Mouse (Mus musculus): ENCODE measurements around the gene Tmem151b. TPM values are rescaled to one million over a fixed set of nuclear protein-coding genes. Genes with fewer than 3 reads are reported as not detected.

Gene Tmem151b
- polyA plus RNA-seq, 1 experiment from 2014 or later = 32.5 TPM

DNA sequence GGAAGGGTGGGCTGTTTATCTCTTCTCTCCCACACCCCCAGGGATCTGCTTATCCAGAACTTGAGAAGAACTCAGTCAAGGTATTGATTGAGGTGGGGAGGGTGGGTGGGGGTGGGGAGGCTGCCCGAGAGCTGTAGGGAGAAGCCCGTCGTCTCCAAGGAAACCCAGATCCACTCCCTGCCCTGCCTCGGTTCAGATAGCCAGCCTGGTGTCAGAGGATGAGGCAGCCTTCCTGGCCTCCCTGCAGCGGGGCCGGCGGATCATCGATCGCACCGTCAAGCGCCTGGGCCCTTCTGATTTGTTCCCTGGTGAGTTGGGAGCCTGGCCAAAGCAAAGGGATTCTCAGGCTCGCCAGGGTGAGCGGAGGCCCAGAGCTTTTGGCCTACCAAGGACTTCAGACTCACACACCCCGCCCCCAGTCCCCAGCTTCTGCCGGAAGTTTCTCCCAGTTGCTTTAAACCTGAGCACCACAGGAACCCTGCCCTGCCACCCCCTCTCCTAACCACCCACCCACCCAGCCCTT is 34.2 kb downstream of the Tmem151b start:
- WGBS = 44% methylated on average over 15 of the region's 15 CpGs
- Histone ChIP-seq H3K4me1 (ENCODE audit: control insufficient read depth, insufficient read depth, low read length) (no peaks in the 10 kb centered on the region), H3K4me2 (ENCODE audit: low read length) (no peak overlapping the region), H3K4me3 (ENCODE audit: low read depth, low read length) (no peak overlapping the region), H3K27ac (ENCODE audit: low read length) (no peak overlapping the region), H3K36me3 (ENCODE audit: control insufficient read depth, insufficient read depth, low read length) (no peaks in the 10 kb centered on the region), H3K9ac (ENCODE audit: low read depth, low read length) (no peak overlapping the region), H3K9me3 (replicated peaks; ENCODE audit: control insufficient read depth, low read length, poor library complexity, severe bottlenecking) (no peaks in the 10 kb centered on the region), H3K27me3 (ENCODE audit: control insufficient read depth, insufficient read depth, low read depth, low read length) (no peaks in the 10 kb centered on the region)
- ATAC-seq = no peak

- 0 out of 2 replicates have a peak, but pooled peaks cover 5% of the 10 kb centered on the region for H3K36me3 ChIP-seq (ENCODE audit: control insufficient read depth, insufficient read depth, low read length)
- H3K27ac ChIP-seq (ENCODE audit: low read length) = no peak overlapping the region
- H3K27me3 ChIP-seq (ENCODE audit: control insufficient read depth, insufficient read depth, low read depth, low read length) = no peaks in the 10 kb centered on the region
- H3K4me2 ChIP-seq (ENCODE audit: low read length) = no peak overlapping the region
- no peaks in the 10 kb centered on the region for H3K9me3 ChIP-seq (replicated peaks; ENCODE audit: control insufficient read depth, low read length, poor library complexity, severe bottlenecking)
- 92% methylated on average over 4 of the region's 4 CpGs for WGBS
- H3K4me1 ChIP-seq (ENCODE audit: control insufficient read depth, insufficient read depth, low read length) = peaks cover 2% of the 10 kb centered on the region; the same call in 1 of the 2 replicates
- no peak overlapping the region for H3K9ac ChIP-seq (ENCODE audit: low read depth, low read length)
- no peak for ATAC-seq
- H3K4me3 ChIP-seq (ENCODE audit: low read depth, low read length) = no peak overlapping the region
Observed at GRCm38 (mm10) chr17:45511757-45512156, 37.7 kb downstream of the Tmem151b start.

GRCm38 (mm10) chr17:45510871-45511270 is 38.6 kb downstream of the Tmem151b start:
- no peak overlapping the region for H3K9ac ChIP-seq (ENCODE audit: low read depth, low read length)
- 91% methylated on average over 4 of the region's 4 CpGs for WGBS
- ATAC-seq = no peak

DNA sequence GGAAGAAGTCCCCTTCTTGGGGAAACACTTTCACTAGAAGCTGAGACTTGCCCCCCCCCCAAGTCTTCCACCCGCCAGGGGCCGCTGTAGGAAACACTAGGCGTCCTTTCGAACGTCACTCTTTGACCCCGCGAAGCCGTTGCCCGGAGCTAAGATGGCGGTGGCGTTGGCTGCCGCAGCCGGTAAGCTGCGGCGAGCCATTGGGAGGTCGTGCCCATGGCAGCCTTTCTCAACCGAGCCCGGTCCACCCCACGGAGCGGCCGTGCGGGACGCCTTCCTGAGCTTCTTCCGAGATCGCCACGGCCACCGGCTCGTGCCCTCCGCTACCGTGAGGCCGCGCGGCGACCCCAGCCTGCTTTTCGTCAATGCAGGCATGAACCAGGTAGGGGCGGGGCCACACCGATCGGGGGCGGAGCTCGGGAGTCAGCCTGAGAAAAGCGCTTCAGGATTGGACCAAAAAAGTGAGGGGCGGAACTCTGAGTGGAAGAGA is 42.7 kb downstream of the Tmem151b start, which contains the start of gene Aars2:
TSS of gene Aars2 (plus strand) at position 142 of the 490 bp plus-strand sequence.
- Histone ChIP-seq H3K4me3 (ENCODE audit: low read depth, low read length) (peak within 1 kb of the TSS; percentile 83), H3K9ac (ENCODE audit: low read depth, low read length) (peak within 1 kb of the TSS; percentile 86), H3K27me3 (ENCODE audit: control insufficient read depth, insufficient read depth, low read depth, low read length) (no peaks in the 10 kb centered on the region), H3K4me1 (ENCODE audit: control insufficient read depth, insufficient read depth, low read length) (peaks cover 6% of the 10 kb centered on the region), H3K9me3 (replicated peaks; ENCODE audit: control insufficient read depth, low read length, poor library complexity, severe bottlenecking) (no peaks in the 10 kb centered on the region), H3K4me2 (ENCODE audit: low read length) (peak within 1 kb of the TSS; percentile 44), H3K27ac (ENCODE audit: low read length) (peak within 1 kb of the TSS; percentile 96), H3K36me3 (ENCODE audit: control insufficient read depth, insufficient read depth, low read length) (0 out of 2 replicates have a peak, but pooled peaks cover 5% of the 10 kb centered on the region)
- WGBS = under 1% methylated on average over 39 of the region's 42 CpGs
- peak; percentile 93 for ATAC-seq

More at GRCm38 (mm10) chr17:45510871-45511270, 38.6 kb downstream of the Tmem151b start:
- 0 out of 2 replicates have a peak, but pooled peaks cover 5% of the 10 kb centered on the region for H3K36me3 ChIP-seq (ENCODE audit: control insufficient read depth, insufficient read depth, low read length)
- H3K4me2 ChIP-seq (ENCODE audit: low read length) = no peak overlapping the region
- H3K9me3 ChIP-seq (replicated peaks; ENCODE audit: control insufficient read depth, low read length, poor library complexity, severe bottlenecking) = no peaks in the 10 kb centered on the region
- no peak overlapping the region for H3K27ac ChIP-seq (ENCODE audit: low read length)
- peaks cover 6% of the 10 kb centered on the region for H3K4me1 ChIP-seq (ENCODE audit: control insufficient read depth, insufficient read depth, low read length)
- no peaks in the 10 kb centered on the region for H3K27me3 ChIP-seq (ENCODE audit: control insufficient read depth, insufficient read depth, low read depth, low read length)
- H3K4me3 ChIP-seq (ENCODE audit: low read depth, low read length) = no peak overlapping the region

- no peaks in the 10 kb centered on the region for H3K27me3 ChIP-seq (ENCODE audit: control insufficient read depth, insufficient read depth, low read depth, low read length)
- no peak overlapping the region for H3K4me2 ChIP-seq (ENCODE audit: low read length)
- ATAC-seq = peak; percentile 12
- no peak overlapping the region; the same call in 1 of the 2 replicates for H3K4me3 ChIP-seq (ENCODE audit: low read depth, low read length)
- peaks cover 6% of the 10 kb centered on the region for H3K4me1 ChIP-seq (ENCODE audit: control insufficient read depth, insufficient read depth, low read length)
- no peaks in the 10 kb centered on the region for H3K9me3 ChIP-seq (replicated peaks; ENCODE audit: control insufficient read depth, low read length, poor library complexity, severe bottlenecking)
- H3K27ac ChIP-seq (ENCODE audit: low read length) = no peak overlapping the region
- 73% methylated on average over 6 of the region's 6 CpGs for WGBS
- no peak overlapping the region for H3K9ac ChIP-seq (ENCODE audit: low read depth, low read length)
- 0 out of 2 replicates have a peak, but pooled peaks cover 5% of the 10 kb centered on the region for H3K36me3 ChIP-seq (ENCODE audit: control insufficient read depth, insufficient read depth, low read length)
Observed at GRCm38 (mm10) chr17:45505941-45506465, 43.5 kb downstream of the Tmem151b start.

DNA sequence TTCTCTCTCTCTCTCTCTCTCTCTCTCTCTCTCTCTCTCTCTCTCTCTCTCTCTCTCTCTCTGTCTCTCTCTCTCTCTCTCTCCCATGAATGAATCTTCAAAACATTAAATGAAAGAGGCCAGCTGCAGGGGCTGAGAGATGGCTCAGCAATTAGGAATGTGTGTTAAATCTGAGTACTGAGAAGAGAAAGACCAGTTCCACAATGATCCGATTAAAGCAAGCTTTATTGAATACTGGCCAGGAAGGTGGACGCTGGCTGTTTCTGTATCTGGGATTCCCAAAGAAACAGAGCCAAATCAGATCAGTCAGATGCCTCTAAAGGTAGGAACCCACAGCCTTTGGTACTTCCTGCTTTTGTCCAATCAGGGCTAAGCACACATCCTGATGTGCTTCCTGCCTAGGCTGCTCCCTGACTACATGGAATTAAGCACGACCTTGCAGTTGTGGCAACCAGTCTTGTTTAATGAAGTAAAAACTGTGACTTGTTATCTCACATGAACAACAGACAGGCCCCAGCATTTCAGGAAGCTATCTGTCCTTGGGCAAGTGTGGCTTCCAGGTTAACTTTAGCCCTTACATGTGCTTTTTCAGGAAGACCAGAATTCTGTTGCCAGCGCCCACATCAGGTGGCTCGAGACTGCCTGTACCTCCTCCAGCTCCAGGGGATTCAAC is 46.0 kb downstream of the Tmem151b start:
- H3K9ac ChIP-seq (ENCODE audit: low read depth, low read length) = no peak overlapping the region

DNA sequence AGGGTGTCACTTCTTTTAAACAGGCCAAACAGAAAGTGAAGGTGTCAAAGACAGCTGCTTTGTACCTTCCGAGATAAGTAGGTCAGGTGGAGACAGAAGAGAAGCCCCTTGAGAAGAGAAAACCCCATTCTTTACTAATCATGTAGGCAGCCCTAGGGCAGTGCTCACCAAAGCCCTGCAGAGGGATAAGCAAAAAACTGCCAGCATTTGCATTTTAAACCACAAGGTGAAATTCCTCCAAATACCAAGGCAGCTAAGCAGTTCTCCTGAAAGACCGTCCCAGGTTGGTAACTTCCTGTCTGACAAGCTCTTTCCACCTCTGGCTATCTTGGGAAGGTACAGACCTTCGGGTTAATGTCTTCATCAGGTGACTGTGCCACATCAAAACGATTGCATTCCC is 47.2 kb downstream of the Tmem151b start:
- Histone ChIP-seq H3K27me3 (ENCODE audit: control insufficient read depth, insufficient read depth, low read depth, low read length) (no peaks in the 10 kb centered on the region), H3K4me3 (ENCODE audit: low read depth, low read length) (no peak overlapping the region), H3K9ac (ENCODE audit: low read depth, low read length) (no peak overlapping the region), H3K4me1 (ENCODE audit: control insufficient read depth, insufficient read depth, low read length) (peaks cover 5% of the 10 kb centered on the region), H3K9me3 (replicated peaks; ENCODE audit: control insufficient read depth, low read length, poor library complexity, severe bottlenecking) (no peaks in the 10 kb centered on the region), H3K36me3 (ENCODE audit: control insufficient read depth, insufficient read depth, low read length) (no peaks in the 10 kb centered on the region), H3K4me2 (ENCODE audit: low read length) (no peak overlapping the region), H3K27ac (ENCODE audit: low read length) (no peak overlapping the region)
- 57% methylated on average over 4 of the region's 4 CpGs for WGBS
- no peak for ATAC-seq

More for the DNA sequence above, 46.0 kb downstream of the Tmem151b start:
- no peak overlapping the region for H3K4me2 ChIP-seq (ENCODE audit: low read length)
- H3K4me3 ChIP-seq (ENCODE audit: low read depth, low read length) = no peak overlapping the region
- no peaks in the 10 kb centered on the region for H3K27me3 ChIP-seq (ENCODE audit: control insufficient read depth, insufficient read depth, low read depth, low read length)
- ATAC-seq = no peak
- H3K4me1 ChIP-seq (ENCODE audit: control insufficient read depth, insufficient read depth, low read length) = peaks cover 6% of the 10 kb centered on the region
- WGBS = 65% methylated on average over 5 of the region's 5 CpGs
- H3K9me3 ChIP-seq (replicated peaks; ENCODE audit: control insufficient read depth, low read length, poor library complexity, severe bottlenecking) = no peaks in the 10 kb centered on the region
- no peaks in the 10 kb centered on the region for H3K36me3 ChIP-seq (ENCODE audit: control insufficient read depth, insufficient read depth, low read length)
- no peak overlapping the region for H3K27ac ChIP-seq (ENCODE audit: low read length)

- H3K9me3 ChIP-seq (replicated peaks; ENCODE audit: control insufficient read depth, low read length, poor library complexity, severe bottlenecking) = no peaks in the 10 kb centered on the region
- ATAC-seq = no peak
- no peak overlapping the region for H3K27ac ChIP-seq (ENCODE audit: low read length)
- H3K4me2 ChIP-seq (ENCODE audit: low read length) = no peak overlapping the region
- 42% methylated on average over 4 of the region's 4 CpGs for WGBS
- no peak overlapping the region for H3K9ac ChIP-seq (ENCODE audit: low read depth, low read length)
- no peaks in the 10 kb centered on the region for H3K4me1 ChIP-seq (ENCODE audit: control insufficient read depth, insufficient read depth, low read length)
- H3K27me3 ChIP-seq (ENCODE audit: control insufficient read depth, insufficient read depth, low read depth, low read length) = no peaks in the 10 kb centered on the region
- H3K36me3 ChIP-seq (ENCODE audit: control insufficient read depth, insufficient read depth, low read length) = no peaks in the 10 kb centered on the region
- H3K4me3 ChIP-seq (ENCODE audit: low read depth, low read length) = no peak overlapping the region
Observed at GRCm38 (mm10) chr17:45500981-45501380, 48.5 kb downstream of the Tmem151b start.

DNA sequence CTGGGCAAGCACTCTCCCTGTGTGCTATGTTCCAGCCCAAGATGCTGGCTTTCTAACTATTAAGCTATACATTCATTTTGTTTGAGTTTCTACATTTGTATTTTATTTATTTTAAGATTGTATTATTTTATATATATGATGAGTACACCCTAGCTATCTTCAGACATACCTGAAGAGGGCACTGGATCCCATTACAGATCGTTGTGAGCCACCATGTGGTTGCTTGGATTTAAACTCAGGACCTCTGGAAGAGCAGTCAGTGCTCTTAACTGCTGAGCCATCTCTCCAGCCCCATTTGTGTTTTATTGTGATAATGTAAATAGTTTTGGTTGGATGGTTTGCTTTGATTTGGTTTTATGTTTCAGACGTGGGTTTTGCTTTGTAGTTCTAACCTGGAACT is 50.0 kb downstream of the Tmem151b start:
- Histone ChIP-seq H3K36me3 (ENCODE audit: control insufficient read depth, insufficient read depth, low read length) (no peaks in the 10 kb centered on the region), H3K4me2 (ENCODE audit: low read length) (no peak overlapping the region), H3K27ac (ENCODE audit: low read length) (no peak overlapping the region), H3K27me3 (ENCODE audit: control insufficient read depth, insufficient read depth, low read depth, low read length) (no peaks in the 10 kb centered on the region), H3K4me3 (ENCODE audit: low read depth, low read length) (no peak overlapping the region), H3K4me1 (ENCODE audit: control insufficient read depth, insufficient read depth, low read length) (no peaks in the 10 kb centered on the region), H3K9ac (ENCODE audit: low read depth, low read length) (no peak overlapping the region), H3K9me3 (replicated peaks; ENCODE audit: control insufficient read depth, low read length, poor library complexity, severe bottlenecking) (no peaks in the 10 kb centered on the region)
- ATAC-seq = no peak
- 55% methylated on average over 2 of the region's 2 CpGs for WGBS
